Mouse (Mus musculus) c-Kit-negative CD71-positive TER-119-positive erythroid progenitor cells, embryonic 14.5 days (primary cell): ENCODE measurements around the gene Icam5.
"Not testable (repeated sequence)": the region's sequence is repeated elsewhere in the genome, so short reads cannot be mapped to it uniquely, and the experiment has no call there.

Experiments
- DNase-seq: peaks from one replicate; pipeline ENCODE4 v3.0.0-alpha.2; 2013; ENCODE audit warnings: low read depth, low spot score

Icam5 gene

DNA sequence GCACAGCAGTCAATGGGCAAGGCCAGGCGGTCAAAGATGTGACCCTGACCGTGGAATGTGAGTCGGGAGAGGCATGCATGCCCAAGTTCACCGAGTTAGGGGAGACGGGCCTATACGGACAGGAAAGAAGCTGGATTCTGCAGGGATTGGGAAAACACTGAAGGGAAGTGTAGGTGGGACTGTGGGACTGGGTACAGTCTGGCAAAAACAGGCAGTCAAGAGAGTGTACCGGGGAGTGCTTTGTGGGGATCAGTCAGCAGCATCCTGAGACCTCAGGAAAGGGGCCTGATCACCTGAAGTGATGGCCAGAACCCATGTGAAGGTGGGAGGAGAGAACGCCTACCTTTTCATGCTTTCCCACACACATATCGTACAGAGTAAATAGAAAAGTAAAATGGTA, 3.7 kb downstream of the Icam5 start:
- no peak for DNase-seq

- DNase-seq = no peak
These were observed 4.3 kb downstream of the Icam5 start for GRCm38 (mm10) chr9:21036161-21036560.

GRCm38 (mm10) chr9:21036666-21037065, 4.8 kb downstream of the Icam5 start:
- no peak for DNase-seq

DNA sequence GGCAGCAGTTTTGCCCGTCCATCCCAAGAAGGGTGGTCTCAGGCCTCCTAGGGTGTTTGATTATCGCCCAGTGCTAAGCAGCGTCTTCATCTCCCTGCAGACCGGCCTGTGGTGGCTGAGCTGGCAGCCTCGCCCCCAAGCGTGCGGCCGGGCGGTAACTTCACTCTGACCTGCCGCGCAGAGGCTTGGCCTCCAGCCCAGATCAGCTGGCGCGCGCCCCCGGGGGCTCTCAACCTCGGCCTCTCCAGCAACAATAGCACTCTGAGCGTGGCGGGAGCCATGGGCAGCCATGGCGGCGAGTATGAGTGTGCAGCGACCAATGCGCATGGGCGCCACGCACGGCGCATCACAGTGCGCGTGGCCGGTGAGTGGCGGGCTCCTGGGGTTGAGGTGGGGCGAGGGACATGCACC, 5.6 kb downstream of the Icam5 start:
- no peak for DNase-seq

DNA sequence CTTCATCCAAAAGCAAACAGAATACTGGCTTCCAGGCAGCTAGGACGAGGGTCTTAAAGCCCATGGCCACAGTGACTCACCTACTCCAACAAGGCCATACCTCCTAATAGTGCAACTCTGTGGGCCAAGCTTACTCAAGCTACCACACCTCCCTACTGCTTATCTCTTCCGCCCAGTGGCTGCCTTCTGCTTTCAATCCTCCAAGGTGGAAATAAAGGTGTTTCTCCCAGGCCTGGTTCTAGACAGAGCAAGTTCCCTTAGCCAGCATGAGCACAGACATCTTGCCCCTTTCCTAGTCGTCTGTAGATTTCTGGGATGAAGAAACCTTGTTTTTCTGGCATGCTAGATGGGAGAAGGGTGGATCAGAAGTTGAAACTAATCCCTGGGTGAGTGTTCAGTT, 7.9 kb downstream of the Icam5 start:
- peak; percentile 32 for DNase-seq

DNA sequence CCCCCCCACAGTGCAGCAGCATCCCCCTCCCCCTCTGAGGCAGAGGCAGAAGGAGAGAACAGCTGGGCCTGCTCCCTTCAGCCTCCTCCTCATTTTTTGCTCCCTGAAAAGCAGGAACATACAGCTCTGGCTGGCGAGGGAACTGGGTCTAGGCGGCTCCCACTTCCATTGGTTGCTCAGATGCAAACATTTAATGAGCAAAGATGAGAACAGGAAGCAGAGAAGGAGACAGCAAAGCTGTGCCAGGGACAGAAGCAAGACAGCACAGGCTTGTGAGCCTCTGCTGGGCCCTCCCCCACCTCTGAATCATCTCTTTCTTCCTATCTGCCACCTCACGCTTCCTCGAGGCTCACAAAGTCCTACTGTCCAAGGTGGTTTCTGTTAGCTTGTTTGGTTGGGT, 9.4 kb downstream of the Icam5 start:
- no peak for DNase-seq

DNA sequence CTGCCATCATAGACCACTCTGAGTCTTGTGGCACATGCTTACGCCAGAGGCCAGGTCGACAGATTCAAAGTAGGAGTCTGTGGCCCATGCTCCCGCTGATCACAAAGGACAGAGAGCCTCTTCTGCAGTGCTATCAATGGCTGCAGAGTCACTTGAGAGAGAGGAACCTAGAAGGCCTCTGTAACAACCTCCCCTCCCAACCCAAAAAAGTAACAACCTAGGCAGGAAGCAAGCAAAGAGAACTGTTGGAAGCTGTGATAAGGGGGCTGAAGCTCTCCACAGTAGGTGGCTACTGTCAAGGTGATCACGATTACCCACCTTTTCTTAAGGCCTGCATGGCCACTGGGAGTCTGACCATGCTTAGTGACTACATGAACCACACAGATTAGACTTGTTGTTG, 11.7 kb downstream of the Icam5 start:
- DNase-seq = no peak

DNA sequence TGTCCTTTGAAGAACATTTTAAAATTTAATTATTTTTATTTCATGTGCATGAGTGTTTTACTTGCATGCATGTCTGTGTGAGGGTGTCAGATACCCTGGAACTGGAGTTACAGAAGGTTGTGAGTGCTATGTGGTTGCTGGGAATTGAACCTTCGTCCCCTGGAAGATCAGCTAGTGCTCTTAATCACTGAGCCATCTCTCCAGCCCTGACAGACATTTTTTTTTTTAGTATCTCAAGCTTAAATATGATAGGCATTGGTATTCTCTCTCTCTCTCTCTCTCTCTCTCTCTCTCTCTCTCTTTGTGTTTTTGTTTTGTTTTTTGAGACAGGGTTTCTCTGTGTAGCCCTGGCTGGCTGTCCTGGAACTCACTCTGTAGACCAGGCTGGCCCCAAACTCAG, 12.9 kb downstream of the Icam5 start:
- not testable (repeated sequence) for DNase-seq

GRCm38 (mm10) chr9:21045235-21045634, 13.4 kb downstream of the Icam5 start:
- no peak for DNase-seq

- DNase-seq = no peak
These were observed 19.7 kb downstream of the Icam5 start for GRCm38 (mm10) chr9:21051578-21051977.

- no peak for DNase-seq
These were observed 31.1 kb downstream of the Icam5 start for GRCm38 (mm10) chr9:21062928-21063327.

GRCm38 (mm10) chr9:21067006-21067684, 35.3 kb downstream of the Icam5 start, which contains the start of gene Zglp1:
TSS of gene Zglp1 (minus strand) at chr9:21067093.
- no peak for DNase-seq

- DNase-seq = no peak
These were observed 40.8 kb downstream of the Icam5 start for GRCm38 (mm10) chr9:21072641-21073040.

GRCm38 (mm10) chr9:21073044-21073840, 41.4 kb downstream of the Icam5 start, which contains the start of the genes Gm49373 and Fdx1l:
TSS of gene Gm49373 (minus strand) at chr9:21073096.
TSS of gene Fdx1l (minus strand) at chr9:21073614.
- peak; percentile 68 for DNase-seq

GRCm38 (mm10) chr9:21074173-21074572, 42.3 kb downstream of the Icam5 start:
- no peak for DNase-seq

DNA sequence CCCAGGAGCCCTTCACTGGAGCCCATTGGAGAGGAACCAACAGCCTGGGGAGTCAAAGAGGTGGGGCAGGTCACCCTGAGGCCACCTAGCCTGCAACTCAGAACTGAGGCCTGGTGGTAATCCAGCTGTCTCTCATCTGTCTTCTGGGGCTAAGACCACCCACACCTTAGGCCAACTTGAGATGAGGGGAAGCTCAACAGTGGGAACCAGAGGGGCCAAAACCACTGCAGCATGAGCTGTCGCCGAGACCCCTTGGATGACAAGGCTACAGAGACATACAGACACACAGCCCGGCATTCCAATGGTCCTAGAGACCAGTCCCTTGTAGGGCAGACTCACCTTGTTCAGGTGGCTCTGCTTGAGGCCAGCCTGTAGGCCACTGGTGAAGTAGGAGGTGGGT, 43.8 kb downstream of the Icam5 start:
- DNase-seq = no peak

- DNase-seq = no peak
These were observed 49.3 kb downstream of the Icam5 start for GRCm38 (mm10) chr9:21081127-21081526.

DNA sequence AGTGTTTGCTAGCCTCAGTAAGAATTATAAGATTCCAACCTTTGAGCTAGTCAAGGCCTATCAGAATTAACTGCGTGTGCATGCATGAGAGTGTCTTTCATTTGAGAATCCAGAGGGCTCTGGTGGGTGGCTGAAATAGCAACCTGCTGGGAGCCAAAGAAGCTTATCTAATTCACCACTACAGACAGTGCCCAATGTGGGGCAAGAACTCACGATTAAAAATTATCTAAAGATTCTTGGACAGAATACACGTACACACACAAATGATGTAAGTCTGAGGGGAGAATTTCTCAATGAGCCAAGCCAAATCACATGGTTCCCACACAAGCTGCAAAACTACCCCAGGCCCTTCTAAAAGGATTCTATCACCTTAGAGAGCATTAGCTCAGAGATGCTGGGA, 51.5 kb downstream of the Icam5 start:
- no peak for DNase-seq
